Mouse (Mus musculus): Measurements from ENCODE around the gene Camkmt. TPM values are rescaled to one million over a fixed set of nuclear protein-coding genes. Genes with fewer than 3 reads are reported as not detected.

Camkmt gene
- polyA plus RNA-seq, 2 experiments, result 4.2 to 11.0 TPM

DNA sequence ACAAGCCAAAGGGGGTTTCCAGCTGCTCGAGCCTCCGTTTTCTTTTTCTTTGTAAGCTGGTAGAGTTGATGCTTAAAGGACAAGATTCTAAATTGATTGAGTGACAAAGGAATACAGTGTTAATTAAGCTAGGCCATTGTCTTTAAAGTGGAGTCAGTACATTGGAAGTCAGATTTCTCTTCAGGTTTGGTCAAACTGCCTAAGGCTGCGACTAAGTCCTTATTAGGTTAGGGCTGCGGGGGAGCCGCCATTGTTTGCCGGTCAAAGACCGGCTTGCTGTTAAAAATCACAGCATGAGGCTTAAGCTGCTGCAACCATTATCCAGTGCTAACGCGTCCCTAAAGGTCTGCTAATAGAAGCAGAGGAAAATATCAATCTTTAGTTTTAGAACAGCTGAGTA lies 166.6 kb downstream of the Camkmt start:
- H3K4me1 ChIP-seq (ENCODE audit: control insufficient read depth, insufficient read depth, low read length), result peaks cover 4% of the 10 kb centered on the region; the same call in 1 of the 2 replicates
- no peak for TF ChIP-seq POLR2A (IDR thresholded peaks at IDR 0.05; ENCODE audit: borderline replicate concordance, extremely low read depth, insufficient read depth, insufficient read length)
- ATAC-seq (ENCODE audit: low FRiP score, low read depth) (no peak), DNase-seq (ENCODE audit: low spot score) (no peak)
- no peak overlapping the region for H3K9ac ChIP-seq (ENCODE audit: low read depth, low read length, severe bottlenecking)
- H3K4me3 ChIP-seq (replicated peaks; ENCODE audit: low read length), result no peak overlapping the region
- no peak overlapping the region for H3K27ac ChIP-seq (replicated peaks; ENCODE audit: low read depth, low read length)
- no peaks in the 10 kb centered on the region for H3K36me3 ChIP-seq (ENCODE audit: control insufficient read depth, insufficient read depth, low read length)
- no peak overlapping the region for H3K4me2 ChIP-seq (replicated peaks; ENCODE audit: low read depth, low read length, severe bottlenecking)
- no peaks in the 10 kb centered on the region for H3K9me3 ChIP-seq (ENCODE audit: control insufficient read depth, low read length)
- 14% methylated on average over 9 of the region's 9 CpGs for WGBS
- no peaks in the 10 kb centered on the region for H3K27me3 ChIP-seq (ENCODE audit: control insufficient read depth, insufficient read depth, low read length)

DNA sequence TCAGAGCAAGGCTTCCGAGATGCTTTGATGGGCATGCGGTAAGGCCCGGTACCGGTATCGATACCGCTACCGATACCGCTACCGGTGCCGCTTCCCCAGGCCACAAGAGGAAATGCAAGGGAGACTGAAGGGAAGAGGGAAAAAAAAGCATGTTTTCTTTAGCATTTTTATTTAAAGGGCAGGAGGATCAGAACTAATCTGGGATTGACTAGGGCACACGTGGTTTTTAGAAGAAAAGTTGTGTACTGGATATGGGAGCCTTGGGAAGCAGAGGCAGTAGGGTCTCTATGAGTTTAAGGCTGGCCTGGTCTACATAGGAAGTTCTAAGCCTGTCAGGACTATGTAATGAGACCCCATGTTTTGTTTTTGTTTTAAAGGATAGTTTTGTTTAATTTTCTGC lies 167.0 kb downstream of the Camkmt start:
- peaks cover 4% of the 10 kb centered on the region; the same call in 1 of the 2 replicates for H3K4me1 ChIP-seq (ENCODE audit: control insufficient read depth, insufficient read depth, low read length)
- no peak overlapping the region for H3K27ac ChIP-seq (replicated peaks; ENCODE audit: low read depth, low read length)
- 69% methylated on average over 11 of the region's 11 CpGs for WGBS
- no peak overlapping the region for H3K9ac ChIP-seq (ENCODE audit: low read depth, low read length, severe bottlenecking)
- ATAC-seq (ENCODE audit: low FRiP score, low read depth) (no peak), DNase-seq (ENCODE audit: low spot score) (no peak)
- no peaks in the 10 kb centered on the region for H3K36me3 ChIP-seq (ENCODE audit: control insufficient read depth, insufficient read depth, low read length)
- H3K4me3 ChIP-seq (replicated peaks; ENCODE audit: low read length), result no peak overlapping the region
- no peak overlapping the region for H3K4me2 ChIP-seq (replicated peaks; ENCODE audit: low read depth, low read length, severe bottlenecking)
- TF ChIP-seq POLR2A (IDR thresholded peaks at IDR 0.05; ENCODE audit: borderline replicate concordance, extremely low read depth, insufficient read depth, insufficient read length), result no peak
- no peaks in the 10 kb centered on the region for H3K27me3 ChIP-seq (ENCODE audit: control insufficient read depth, insufficient read depth, low read length)
- no peaks in the 10 kb centered on the region for H3K9me3 ChIP-seq (ENCODE audit: control insufficient read depth, low read length)

DNA sequence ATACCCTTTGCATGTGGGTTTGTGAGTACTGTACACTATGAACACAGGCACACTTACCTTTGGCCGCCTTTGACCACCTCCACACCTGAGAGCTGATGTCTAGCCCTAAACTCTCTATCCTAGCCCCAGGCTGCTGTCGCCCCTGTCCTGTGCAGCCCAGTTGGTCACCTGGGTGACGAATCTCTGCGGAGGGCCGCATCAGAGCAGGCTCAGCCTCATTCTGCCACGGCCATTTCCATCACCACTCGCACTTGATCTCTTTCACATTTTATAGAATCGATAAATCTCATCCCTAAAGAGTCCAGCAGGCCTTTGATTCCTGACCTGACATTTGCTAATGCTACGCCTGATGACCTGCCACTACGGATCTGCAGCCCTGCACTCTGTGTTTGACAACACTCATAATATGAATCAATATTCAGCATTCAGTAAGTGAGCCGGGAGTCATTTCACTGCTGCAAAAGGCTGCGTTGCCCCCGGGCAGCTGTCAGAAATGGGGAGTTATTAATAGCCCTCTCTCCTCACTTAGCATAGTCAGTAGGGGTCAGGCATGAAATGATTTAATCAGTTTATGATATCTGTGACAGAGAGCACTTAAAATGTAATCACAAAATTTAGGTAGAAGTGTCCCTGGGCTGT lies 168.5 kb downstream of the Camkmt start:
- no peaks in the 10 kb centered on the region for H3K9me3 ChIP-seq (ENCODE audit: control insufficient read depth, low read length)
- H3K36me3 ChIP-seq (ENCODE audit: control insufficient read depth, insufficient read depth, low read length), result no peaks in the 10 kb centered on the region
- WGBS, result 80% methylated on average over 13 of the region's 13 CpGs
- ATAC-seq (ENCODE audit: low FRiP score, low read depth), result no peak
- no peak overlapping the region for H3K4me2 ChIP-seq (replicated peaks; ENCODE audit: low read depth, low read length, severe bottlenecking)
- no peak for TF ChIP-seq POLR2A (IDR thresholded peaks at IDR 0.05; ENCODE audit: borderline replicate concordance, extremely low read depth, insufficient read depth, insufficient read length)
- no peak for DNase-seq (ENCODE audit: low spot score)
- no peak overlapping the region for H3K9ac ChIP-seq (ENCODE audit: low read depth, low read length, severe bottlenecking)
- peaks cover 4% of the 10 kb centered on the region; the same call in 1 of the 2 replicates for H3K4me1 ChIP-seq (ENCODE audit: control insufficient read depth, insufficient read depth, low read length)
- no peaks in the 10 kb centered on the region for H3K27me3 ChIP-seq (ENCODE audit: control insufficient read depth, insufficient read depth, low read length)
- no peak overlapping the region for H3K4me3 ChIP-seq (replicated peaks; ENCODE audit: low read length)
- no peak overlapping the region for H3K27ac ChIP-seq (replicated peaks; ENCODE audit: low read depth, low read length)

DNA sequence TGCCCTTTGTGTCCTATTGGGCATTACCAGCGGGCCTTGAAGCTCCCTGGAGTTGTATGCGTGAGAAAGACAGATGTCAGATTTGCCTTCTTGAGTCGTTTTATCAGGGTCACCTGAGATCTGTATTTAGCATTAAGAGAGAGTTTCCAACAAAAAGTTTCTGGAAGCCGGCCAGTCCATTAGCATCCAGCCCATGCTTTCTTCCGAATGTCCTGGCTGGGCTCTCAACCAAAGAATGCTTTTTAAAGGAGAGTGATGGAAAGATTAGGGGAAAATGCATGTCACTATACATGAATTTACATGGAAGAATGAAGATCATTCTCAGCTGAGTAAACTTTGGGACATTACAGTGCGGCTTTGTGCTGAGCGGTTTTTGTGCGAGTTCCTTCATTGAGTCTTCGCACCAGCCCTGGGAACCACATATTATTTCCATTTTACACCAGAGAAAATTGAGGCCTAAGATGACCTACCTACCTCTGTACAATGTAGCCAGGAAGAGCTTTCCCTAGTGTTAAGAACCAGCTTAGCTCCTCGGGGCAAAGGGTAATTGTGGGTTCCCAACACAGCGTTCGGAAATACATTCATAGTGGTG lies 176.6 kb downstream of the Camkmt start:
- Histone ChIP-seq H3K27ac (replicated peaks; ENCODE audit: low read depth, low read length) (no peak overlapping the region), H3K4me1 (ENCODE audit: control insufficient read depth, insufficient read depth, low read length) (no peaks in the 10 kb centered on the region), H3K4me3 (replicated peaks; ENCODE audit: low read length) (no peak overlapping the region), H3K4me2 (replicated peaks; ENCODE audit: low read depth, low read length, severe bottlenecking) (no peak overlapping the region), H3K27me3 (ENCODE audit: control insufficient read depth, insufficient read depth, low read length) (no peaks in the 10 kb centered on the region), H3K36me3 (ENCODE audit: control insufficient read depth, insufficient read depth, low read length) (no peaks in the 10 kb centered on the region), H3K9ac (ENCODE audit: low read depth, low read length, severe bottlenecking) (no peak overlapping the region), H3K9me3 (ENCODE audit: control insufficient read depth, low read length) (no peaks in the 10 kb centered on the region)
- ATAC-seq (ENCODE audit: low FRiP score, low read depth), result no peak
- DNase-seq (ENCODE audit: low spot score), result peak; percentile 50
- no peak for TF ChIP-seq POLR2A (IDR thresholded peaks at IDR 0.05; ENCODE audit: borderline replicate concordance, extremely low read depth, insufficient read depth, insufficient read length)
- WGBS, result 73% methylated on average over 12 of the region's 12 CpGs

DNA sequence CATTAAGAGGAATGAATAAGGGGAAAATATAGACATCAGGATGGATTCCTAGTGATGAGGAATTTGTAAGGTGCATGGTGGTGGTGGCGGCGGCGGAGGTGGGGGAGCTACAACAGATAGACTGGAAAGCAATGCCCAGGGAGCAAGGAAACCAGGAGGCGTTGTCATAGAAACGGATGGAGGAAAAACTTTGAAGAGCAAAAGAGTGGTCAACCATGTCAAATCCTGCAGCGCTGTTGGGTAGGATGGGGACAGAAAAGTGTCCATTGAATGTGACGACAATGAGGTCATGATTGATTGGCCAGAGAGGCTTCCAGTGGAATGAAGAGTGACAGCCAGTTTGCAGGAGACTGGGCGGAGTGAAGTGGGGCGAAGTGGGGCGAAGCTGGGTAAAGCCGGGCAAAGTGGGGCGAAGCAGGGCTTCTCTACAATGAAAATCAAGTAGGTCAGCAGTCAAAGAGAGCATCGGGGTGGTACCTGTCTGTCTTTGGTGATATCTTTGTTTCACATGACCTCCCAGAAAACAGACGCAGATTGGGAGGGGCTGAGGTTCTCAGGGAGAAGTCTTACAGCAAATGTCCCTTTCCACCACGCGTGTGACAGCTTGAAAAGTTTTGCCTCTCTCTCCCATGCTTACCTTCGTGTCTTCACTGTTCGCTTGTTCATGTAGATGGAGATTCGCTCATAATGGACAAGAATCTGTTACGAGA lies 181.3 kb downstream of the Camkmt start:
- Histone ChIP-seq H3K4me2 (replicated peaks; ENCODE audit: low read depth, low read length, severe bottlenecking) (no peak overlapping the region), H3K27me3 (ENCODE audit: control insufficient read depth, insufficient read depth, low read length) (no peaks in the 10 kb centered on the region), H3K9ac (ENCODE audit: low read depth, low read length, severe bottlenecking) (no peak overlapping the region), H3K4me3 (replicated peaks; ENCODE audit: low read length) (no peak overlapping the region), H3K36me3 (ENCODE audit: control insufficient read depth, insufficient read depth, low read length) (no peaks in the 10 kb centered on the region), H3K27ac (replicated peaks; ENCODE audit: low read depth, low read length) (no peak overlapping the region), H3K9me3 (ENCODE audit: control insufficient read depth, low read length) (no peaks in the 10 kb centered on the region), H3K4me1 (ENCODE audit: control insufficient read depth, insufficient read depth, low read length) (no peaks in the 10 kb centered on the region)
- no peak for TF ChIP-seq POLR2A (IDR thresholded peaks at IDR 0.05; ENCODE audit: borderline replicate concordance, extremely low read depth, insufficient read depth, insufficient read length)
- 90% methylated on average over 20 of the region's 20 CpGs for WGBS
- DNase-seq (ENCODE audit: low spot score) (no peak), ATAC-seq (ENCODE audit: low FRiP score, low read depth) (no peak)
